Mouse (Mus musculus): ENCODE measurements around the gene Fhad1. TPM values are rescaled to one million over a fixed set of nuclear protein-coding genes. Genes with fewer than 3 reads are reported as not detected.

Gene Fhad1
- total and polyA plus RNA-seq, 2 experiments from 2014 or later = 5.6 to 7.2 TPM

DNA sequence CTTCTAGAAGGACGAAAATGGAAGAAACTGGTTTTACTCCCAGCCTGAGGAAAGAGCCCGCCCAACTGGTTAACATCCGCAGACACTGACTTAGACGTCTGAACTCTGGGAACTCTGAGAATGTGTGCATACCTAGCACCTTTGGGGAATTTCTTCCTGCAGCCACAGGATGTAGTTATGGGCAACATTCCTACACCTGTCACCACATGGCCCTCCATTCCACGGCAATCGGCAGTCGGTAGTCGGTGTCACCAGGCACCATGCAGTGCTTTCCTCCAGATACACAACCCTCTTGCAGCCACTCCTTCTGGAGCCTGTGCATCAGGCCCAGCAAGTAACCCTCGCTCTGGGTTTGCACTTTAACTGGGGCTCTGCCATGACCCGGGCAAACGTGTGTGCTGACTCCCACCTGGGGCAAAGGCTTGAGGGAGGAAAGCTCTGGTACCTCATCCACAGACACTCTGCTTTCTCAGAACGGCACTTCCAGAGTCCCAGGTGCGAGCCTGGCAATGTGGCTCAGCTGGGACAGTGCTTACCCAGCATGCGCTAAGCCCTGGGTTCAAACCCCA, 30.8 kb upstream of the Fhad1 start:
- H3K4me2 ChIP-seq (ENCODE audit: low read depth, low read length, poor library complexity, severe bottlenecking) = no peak overlapping the region
- TF ChIP-seq CTCF (IDR thresholded peaks at IDR 0.05) = no peak
- no peak overlapping the region for H3K9ac ChIP-seq (replicated peaks; ENCODE audit: low read length, poor library complexity, severe bottlenecking)
- H3K36me3 ChIP-seq (ENCODE audit: insufficient read depth, low read length) = no peaks in the 10 kb centered on the region
- H3K27me3 ChIP-seq (ENCODE audit: insufficient read depth, low read length) = no peaks in the 10 kb centered on the region
- 89% methylated on average over 14 of the region's 14 CpGs for WGBS
- H3K9me3 ChIP-seq (ENCODE audit: low read length) = no peaks in the 10 kb centered on the region
- no peak overlapping the region for H3K27ac ChIP-seq (ENCODE audit: low read depth, low read length)
- ATAC-seq (ENCODE audit: low FRiP score) (no peak), DNase-seq (ENCODE audit: low spot score) (no peak)
- H3K4me3 ChIP-seq (ENCODE audit: low read depth, low read length) = no peak overlapping the region
- no peaks in the 10 kb centered on the region for H3K4me1 ChIP-seq (ENCODE audit: insufficient read depth, low read length)

DNA sequence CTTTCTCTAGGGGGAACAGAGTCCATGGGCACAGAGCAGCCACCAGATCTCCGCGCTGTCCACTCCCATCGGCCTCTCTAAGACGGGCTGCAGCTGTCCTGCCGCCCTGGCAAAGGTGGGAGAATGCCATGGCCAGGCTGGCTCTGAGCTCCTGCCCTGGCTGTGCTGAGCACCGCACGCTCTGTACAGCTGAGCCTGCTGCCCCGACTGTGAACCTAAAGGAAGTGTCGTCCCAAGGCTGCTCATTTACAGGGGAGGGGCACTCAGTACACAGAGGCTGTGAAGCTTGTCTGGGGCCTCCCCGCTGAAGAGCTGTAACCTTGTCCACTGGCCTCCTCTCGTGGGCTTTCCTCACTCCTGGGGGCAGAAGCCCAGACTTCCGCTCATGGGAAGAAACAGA, 29.6 kb upstream of the Fhad1 start:
- Histone ChIP-seq H3K27ac (ENCODE audit: low read depth, low read length) (no peak overlapping the region), H3K36me3 (ENCODE audit: insufficient read depth, low read length) (no peaks in the 10 kb centered on the region), H3K4me3 (ENCODE audit: low read depth, low read length) (no peak overlapping the region), H3K4me1 (ENCODE audit: insufficient read depth, low read length) (no peaks in the 10 kb centered on the region), H3K4me2 (ENCODE audit: low read depth, low read length, poor library complexity, severe bottlenecking) (no peak overlapping the region), H3K9ac (replicated peaks; ENCODE audit: low read length, poor library complexity, severe bottlenecking) (no peak overlapping the region), H3K27me3 (ENCODE audit: insufficient read depth, low read length) (no peaks in the 10 kb centered on the region), H3K9me3 (ENCODE audit: low read length) (no peaks in the 10 kb centered on the region)
- TF ChIP-seq CTCF (IDR thresholded peaks at IDR 0.05) = no peak
- no peak for DNase-seq (ENCODE audit: low spot score)
- 75% methylated on average over 12 of the region's 12 CpGs for WGBS
- ATAC-seq (ENCODE audit: low FRiP score) = no peak

- H3K27me3 ChIP-seq (ENCODE audit: insufficient read depth, low read length) = no peaks in the 10 kb centered on the region
- 91% methylated on average over 9 of the region's 9 CpGs for WGBS
- H3K36me3 ChIP-seq (ENCODE audit: insufficient read depth, low read length) = no peaks in the 10 kb centered on the region
- no peaks in the 10 kb centered on the region for H3K4me1 ChIP-seq (ENCODE audit: insufficient read depth, low read length)
- H3K27ac ChIP-seq (ENCODE audit: low read depth, low read length) = no peak overlapping the region
- ATAC-seq (ENCODE audit: low FRiP score) = no peak
- H3K9me3 ChIP-seq (ENCODE audit: low read length) = no peaks in the 10 kb centered on the region
- H3K4me2 ChIP-seq (ENCODE audit: low read depth, low read length, poor library complexity, severe bottlenecking) = no peak overlapping the region
- H3K9ac ChIP-seq (replicated peaks; ENCODE audit: low read length, poor library complexity, severe bottlenecking) = no peak overlapping the region
- no peak for DNase-seq (ENCODE audit: low spot score)
- TF ChIP-seq CTCF (IDR thresholded peaks at IDR 0.05) = no peak
- no peak overlapping the region for H3K4me3 ChIP-seq (ENCODE audit: low read depth, low read length)
Measured at GRCm38 (mm10) chr4:142039662-142040353, 24.9 kb upstream of the Fhad1 start.

DNA sequence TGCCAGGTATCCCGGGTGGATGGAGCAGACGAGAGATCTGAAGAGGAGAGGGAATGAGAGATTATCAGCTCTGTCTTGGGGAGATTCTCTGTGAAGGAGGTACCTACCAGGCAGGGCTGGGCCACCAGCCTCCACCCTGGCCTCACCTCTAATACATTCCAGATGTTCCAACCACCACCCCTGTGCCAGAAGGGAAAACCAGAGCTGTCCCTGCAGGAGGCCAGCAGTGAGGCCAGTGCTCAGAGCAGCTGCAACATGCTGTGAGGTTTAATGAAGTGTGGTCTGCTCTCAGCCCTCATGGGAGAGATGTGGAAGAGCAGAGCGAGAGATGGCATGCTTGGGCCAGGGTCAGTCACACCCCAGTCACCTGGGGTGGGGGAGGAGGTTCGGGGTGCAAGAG, 23.0 kb upstream of the Fhad1 start:
- WGBS = 72% methylated on average over 4 of the region's 4 CpGs
- no peak for ATAC-seq (ENCODE audit: low FRiP score)

DNA sequence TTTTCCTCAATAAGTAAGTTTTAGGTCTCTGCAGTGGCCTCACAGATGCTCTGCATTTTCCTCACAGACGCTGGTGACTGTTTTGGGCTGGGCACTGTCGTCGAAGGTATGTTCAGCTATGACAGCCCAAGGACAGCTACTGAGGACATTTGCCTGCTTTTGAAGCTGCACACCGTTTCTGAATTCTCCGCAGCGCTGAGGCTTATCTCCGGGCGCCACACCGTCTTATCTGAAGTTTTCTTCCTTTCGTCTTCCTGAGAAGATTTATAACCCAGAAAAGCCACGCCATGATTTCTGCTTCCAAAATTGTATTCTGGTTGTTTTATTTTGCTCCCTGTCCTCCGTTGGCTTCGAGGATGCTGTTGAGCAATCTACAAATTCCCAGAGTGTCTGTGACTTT, 13.7 kb upstream of the Fhad1 start:
- Histone ChIP-seq H3K9ac (replicated peaks; ENCODE audit: low read length, poor library complexity, severe bottlenecking) (no peak overlapping the region), H3K9me3 (ENCODE audit: low read length) (no peaks in the 10 kb centered on the region), H3K4me3 (ENCODE audit: low read depth, low read length) (no peak overlapping the region), H3K27me3 (ENCODE audit: insufficient read depth, low read length) (no peaks in the 10 kb centered on the region), H3K4me2 (ENCODE audit: low read depth, low read length, poor library complexity, severe bottlenecking) (no peak overlapping the region), H3K36me3 (ENCODE audit: insufficient read depth, low read length) (no peaks in the 10 kb centered on the region), H3K27ac (ENCODE audit: low read depth, low read length) (no peak overlapping the region), H3K4me1 (ENCODE audit: insufficient read depth, low read length) (no peaks in the 10 kb centered on the region)
- no peak for TF ChIP-seq CTCF (IDR thresholded peaks at IDR 0.05)
- 69% methylated on average over 13 of the region's 13 CpGs for WGBS
- no peak for DNase-seq (ENCODE audit: low spot score)
- ATAC-seq (ENCODE audit: low FRiP score) = no peak

More for the DNA sequence above, 23.0 kb upstream of the Fhad1 start:
- Histone ChIP-seq H3K27ac (ENCODE audit: low read depth, low read length) (no peak overlapping the region), H3K9me3 (ENCODE audit: low read length) (no peaks in the 10 kb centered on the region), H3K36me3 (ENCODE audit: insufficient read depth, low read length) (no peaks in the 10 kb centered on the region), H3K9ac (replicated peaks; ENCODE audit: low read length, poor library complexity, severe bottlenecking) (no peak overlapping the region), H3K4me3 (ENCODE audit: low read depth, low read length) (no peak overlapping the region), H3K27me3 (ENCODE audit: insufficient read depth, low read length) (no peaks in the 10 kb centered on the region), H3K4me1 (ENCODE audit: insufficient read depth, low read length) (no peaks in the 10 kb centered on the region), H3K4me2 (ENCODE audit: low read depth, low read length, poor library complexity, severe bottlenecking) (no peak overlapping the region)
- no peak for TF ChIP-seq CTCF (IDR thresholded peaks at IDR 0.05)
- DNase-seq (ENCODE audit: low spot score) = no peak

DNA sequence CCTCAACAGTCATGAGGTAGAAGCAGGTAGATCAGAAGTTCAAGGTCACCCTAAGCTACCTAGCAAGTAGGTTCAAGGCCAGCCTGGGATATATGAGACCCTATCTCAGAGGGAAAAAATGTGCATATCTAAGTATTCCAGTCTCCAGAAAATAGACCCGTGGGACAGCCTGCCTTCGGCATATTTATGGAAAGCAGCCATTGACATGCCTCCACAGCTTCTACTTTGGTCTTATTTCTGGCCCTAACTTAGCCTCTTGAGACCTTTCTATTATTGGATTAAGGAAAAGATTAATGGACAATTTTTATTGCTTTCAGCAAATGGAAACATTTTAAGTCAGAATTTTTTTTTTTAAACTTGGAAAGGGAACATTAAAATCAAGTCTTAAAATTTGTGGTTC, 12.1 kb upstream of the Fhad1 start:
- no peak for DNase-seq (ENCODE audit: low spot score)
- TF ChIP-seq CTCF (IDR thresholded peaks at IDR 0.05) = no peak
- H3K9me3 ChIP-seq (ENCODE audit: low read length) = no peaks in the 10 kb centered on the region

More for the DNA sequence above, 12.1 kb upstream of the Fhad1 start:
- H3K4me3 ChIP-seq (ENCODE audit: low read depth, low read length) = no peak overlapping the region
- H3K4me2 ChIP-seq (ENCODE audit: low read depth, low read length, poor library complexity, severe bottlenecking) = no peak overlapping the region
- 86% methylated on average over 2 of the region's 2 CpGs for WGBS
- H3K4me1 ChIP-seq (ENCODE audit: insufficient read depth, low read length) = no peaks in the 10 kb centered on the region
- H3K36me3 ChIP-seq (ENCODE audit: insufficient read depth, low read length) = no peaks in the 10 kb centered on the region
- no peak overlapping the region for H3K27ac ChIP-seq (ENCODE audit: low read depth, low read length)
- H3K9ac ChIP-seq (replicated peaks; ENCODE audit: low read length, poor library complexity, severe bottlenecking) = no peak overlapping the region
- H3K27me3 ChIP-seq (ENCODE audit: insufficient read depth, low read length) = no peaks in the 10 kb centered on the region
- no peak for ATAC-seq (ENCODE audit: low FRiP score)

Data from midbrain, postnatal 0 days (tissue).